Mouse (Mus musculus) testis, adult 2 months (tissue): ENCODE data around the gene Bnc1. TPM values are rescaled to one million over a fixed set of nuclear protein-coding genes. Genes with fewer than 3 reads are reported as not detected.

Source experiments
- H3K27ac ChIP-seq: fragments of 200-500 bp; 2 replicates; pipeline ENCODE4 v1.5.1; 2012; ENCODE audit warnings: low read depth, low read length; ENCODE audit not compliant: control insufficient read depth, insufficient read depth
- H3K27me3 ChIP-seq: fragments of 200-500 bp; 2 replicates; pipeline ENCODE4 v1.6.1; 2012; ENCODE audit warnings: mild to moderate bottlenecking, low read length, moderate library complexity; ENCODE audit not compliant: control insufficient read depth, insufficient read depth
- H3K36me3 ChIP-seq: fragments of 200-500 bp; 2 replicates; pipeline ENCODE4 v1.6.1; 2012; ENCODE audit warnings: mild to moderate bottlenecking, low read length; ENCODE audit not compliant: control insufficient read depth, insufficient read depth
- H3K4me1 ChIP-seq: fragments of 200-500 bp; 2 replicates; pipeline ENCODE4 v1.6.1; 2012; ENCODE audit warnings: low read length; ENCODE audit not compliant: control insufficient read depth, insufficient read depth
- H3K4me3 ChIP-seq: fragments of 200-500 bp; 2 replicates; pipeline ENCODE4 v1.5.1; 2012; ENCODE audit warnings: low read depth, mild to moderate bottlenecking, low read length, moderate library complexity, mixed read lengths; ENCODE audit not compliant: control insufficient read depth
- CTCF ChIP-seq: fragments of 200-500 bp; IDR thresholded peaks from 2 replicates; pipeline ENCODE4 v1.5.1; 2012; ENCODE audit warnings: low read depth, mild to moderate bottlenecking, inconsistent platforms, low read length, moderate library complexity; ENCODE audit not compliant: control insufficient read depth, insufficient read depth, insufficient replicate concordance
- POLR2A ChIP-seq: fragments of 200-500 bp; IDR thresholded peaks from 2 replicates; pipeline ENCODE4 v1.6.1; 2012; ENCODE audit warnings: low read depth, mild to moderate bottlenecking, inconsistent platforms, low read length, moderate library complexity; ENCODE audit not compliant: control insufficient read depth
- polyA plus RNA-seq: library from polyadenylated mRNA; depleted of rRNA; stranded (reverse); fragments of >200 nt; gene quantifications from 2 replicates; pipeline ENCODE4 v1.2.3, GENCODE M21; 2012

The Bnc1 gene
- polyA plus RNA-seq, 1 experiment = 1.2 TPM

DNA sequence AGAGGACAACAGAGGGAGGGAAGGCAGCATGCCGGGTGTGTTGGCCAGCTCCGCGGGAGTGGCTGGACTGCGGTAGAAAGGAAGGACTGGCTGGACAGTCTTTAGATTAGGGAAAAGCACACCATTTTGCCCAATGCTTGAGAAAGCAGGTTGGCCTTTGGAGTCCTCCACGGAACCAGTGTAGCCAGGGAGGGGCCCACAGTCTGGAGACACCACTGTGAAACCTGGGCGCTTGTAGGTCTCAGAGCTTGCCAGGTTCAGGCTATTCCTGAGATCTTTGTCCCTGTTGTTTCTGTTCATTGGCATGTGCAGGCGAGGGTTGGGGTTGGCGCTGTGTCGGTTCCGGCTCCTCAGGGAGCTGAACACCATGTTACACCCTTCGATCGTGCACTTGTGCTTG, 18.2 kb downstream of the Bnc1 start:
- no peaks in the 10 kb centered on the region for H3K36me3 ChIP-seq
- H3K4me3 ChIP-seq = no peak overlapping the region
- H3K4me1 ChIP-seq = no peaks in the 10 kb centered on the region
- no peak overlapping the region for H3K27ac ChIP-seq
- no peaks in the 10 kb centered on the region for H3K27me3 ChIP-seq
- TF ChIP-seq CTCF (no peak), POLR2A (no peak)

DNA sequence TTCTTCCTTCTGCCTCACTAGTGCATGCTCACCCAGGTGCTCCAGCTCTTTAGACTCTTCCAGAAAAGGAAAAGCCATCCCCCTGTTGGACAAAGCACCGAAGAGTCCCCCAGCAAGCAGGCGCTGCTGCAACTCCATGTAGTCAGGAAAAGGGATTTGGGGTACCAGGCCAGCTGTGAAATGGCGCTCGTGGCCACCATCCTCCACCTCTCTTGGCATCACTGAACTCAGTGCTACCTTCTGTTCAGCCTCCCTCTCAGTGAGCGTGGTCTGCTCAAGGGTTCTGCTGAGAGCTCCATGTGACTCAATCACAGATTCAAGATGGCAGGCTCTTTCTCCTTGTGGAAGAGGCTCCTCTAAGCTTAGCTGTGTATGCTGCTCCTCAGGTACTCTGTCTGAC, 18.8 kb downstream of the Bnc1 start:
- Histone ChIP-seq H3K27ac (no peak overlapping the region), H3K36me3 (no peaks in the 10 kb centered on the region), H3K4me1 (no peaks in the 10 kb centered on the region), H3K4me3 (no peak overlapping the region), H3K27me3 (no peaks in the 10 kb centered on the region)
- TF ChIP-seq POLR2A = no peak
- TF ChIP-seq CTCF = no peak

DNA sequence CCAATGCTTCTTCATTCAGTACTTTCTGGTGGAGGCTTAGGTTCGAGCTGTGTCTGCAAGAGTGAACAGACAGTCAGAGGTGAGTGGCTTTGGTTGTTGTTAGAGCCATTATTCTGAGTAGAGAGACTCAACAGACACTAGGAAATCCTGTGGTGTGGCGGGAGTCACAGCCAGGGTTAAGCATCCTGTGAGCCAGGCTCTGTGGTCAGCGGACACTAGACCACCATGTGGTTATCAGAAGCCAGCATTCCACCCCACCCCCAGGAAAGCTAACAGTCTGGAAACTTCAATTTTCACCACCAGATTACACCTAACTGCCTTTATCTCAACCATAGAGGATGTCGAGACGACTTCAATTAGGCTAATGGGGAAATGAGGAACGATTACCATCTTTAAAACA, 23.1 kb downstream of the Bnc1 start:
- Histone ChIP-seq H3K4me3 (no peak overlapping the region), H3K36me3 (no peaks in the 10 kb centered on the region), H3K27ac (no peak overlapping the region), H3K4me1 (no peaks in the 10 kb centered on the region), H3K27me3 (no peaks in the 10 kb centered on the region)
- TF ChIP-seq POLR2A = no peak
- no peak for TF ChIP-seq CTCF

DNA sequence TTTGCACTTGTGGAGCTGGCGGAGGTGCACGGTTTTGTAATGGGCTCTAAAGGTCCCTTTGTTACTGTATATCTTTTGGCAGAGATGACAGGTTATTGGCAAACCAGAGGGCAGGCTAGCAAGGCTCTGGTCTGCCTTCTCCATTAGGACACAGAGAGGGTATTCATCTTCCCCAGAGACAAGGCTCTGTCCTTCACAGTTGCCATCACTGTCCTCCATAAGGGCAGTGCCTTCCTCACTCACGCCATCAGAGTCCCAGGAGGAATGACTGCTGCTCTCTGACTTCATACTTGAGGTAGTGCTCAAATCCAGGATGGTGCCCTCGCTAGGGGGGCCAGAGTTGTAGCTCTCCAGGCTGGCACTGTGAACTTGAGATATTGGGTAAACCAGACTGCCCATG, 23.6 kb downstream of the Bnc1 start:
- no peak overlapping the region for H3K4me3 ChIP-seq
- H3K27me3 ChIP-seq = no peaks in the 10 kb centered on the region
- H3K36me3 ChIP-seq = no peaks in the 10 kb centered on the region
- TF ChIP-seq POLR2A = no peak
- TF ChIP-seq CTCF = no peak
- no peaks in the 10 kb centered on the region for H3K4me1 ChIP-seq
- H3K27ac ChIP-seq = no peak overlapping the region

DNA sequence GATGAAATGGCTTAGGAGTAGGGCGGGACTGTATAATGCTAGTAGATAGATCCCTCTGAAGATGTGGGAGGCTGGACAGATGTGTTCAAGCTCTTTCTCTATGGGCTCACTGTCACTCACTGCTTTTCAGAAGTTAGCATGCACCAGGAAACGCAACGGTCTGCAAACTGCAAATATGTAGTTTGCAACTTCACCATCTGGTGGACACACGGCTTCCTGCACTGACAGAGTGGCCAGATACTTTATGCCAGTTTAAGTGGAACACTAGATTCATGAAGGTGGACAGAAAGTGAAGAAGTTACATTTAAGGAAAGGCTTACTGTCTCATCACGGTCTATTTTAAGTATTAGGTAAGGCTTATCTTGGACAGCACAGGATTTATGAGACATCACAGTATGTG, 25.9 kb downstream of the Bnc1 start:
- H3K4me1 ChIP-seq = no peaks in the 10 kb centered on the region
- no peaks in the 10 kb centered on the region for H3K27me3 ChIP-seq
- H3K36me3 ChIP-seq = no peaks in the 10 kb centered on the region
- no peak overlapping the region for H3K4me3 ChIP-seq
- TF ChIP-seq POLR2A = no peak
- no peak for TF ChIP-seq CTCF
- H3K27ac ChIP-seq = no peak overlapping the region

DNA sequence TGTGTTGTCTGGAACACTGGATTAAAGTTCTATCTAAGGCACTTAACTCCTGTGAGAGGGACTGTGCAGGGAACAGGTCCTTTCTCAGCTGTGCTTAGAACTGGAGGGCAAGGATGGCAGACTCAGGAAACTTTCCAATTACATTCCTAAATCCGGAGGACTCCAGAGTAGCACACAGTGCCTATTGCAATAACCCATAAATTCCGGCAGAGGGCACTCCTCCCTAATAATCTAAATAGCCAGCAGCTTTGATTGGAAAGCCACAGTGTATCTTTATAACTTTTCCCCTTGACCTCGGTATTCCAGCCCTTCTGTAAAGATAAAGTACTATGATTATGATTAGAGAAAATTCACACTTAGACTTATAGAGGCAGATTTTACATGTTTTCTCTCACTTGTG, 32.4 kb downstream of the Bnc1 start:
- TF ChIP-seq CTCF (no peak), POLR2A (no peak)
- Histone ChIP-seq H3K36me3 (no peaks in the 10 kb centered on the region), H3K4me3 (no peak overlapping the region), H3K4me1 (no peaks in the 10 kb centered on the region), H3K27me3 (no peaks in the 10 kb centered on the region), H3K27ac (no peak overlapping the region)

DNA sequence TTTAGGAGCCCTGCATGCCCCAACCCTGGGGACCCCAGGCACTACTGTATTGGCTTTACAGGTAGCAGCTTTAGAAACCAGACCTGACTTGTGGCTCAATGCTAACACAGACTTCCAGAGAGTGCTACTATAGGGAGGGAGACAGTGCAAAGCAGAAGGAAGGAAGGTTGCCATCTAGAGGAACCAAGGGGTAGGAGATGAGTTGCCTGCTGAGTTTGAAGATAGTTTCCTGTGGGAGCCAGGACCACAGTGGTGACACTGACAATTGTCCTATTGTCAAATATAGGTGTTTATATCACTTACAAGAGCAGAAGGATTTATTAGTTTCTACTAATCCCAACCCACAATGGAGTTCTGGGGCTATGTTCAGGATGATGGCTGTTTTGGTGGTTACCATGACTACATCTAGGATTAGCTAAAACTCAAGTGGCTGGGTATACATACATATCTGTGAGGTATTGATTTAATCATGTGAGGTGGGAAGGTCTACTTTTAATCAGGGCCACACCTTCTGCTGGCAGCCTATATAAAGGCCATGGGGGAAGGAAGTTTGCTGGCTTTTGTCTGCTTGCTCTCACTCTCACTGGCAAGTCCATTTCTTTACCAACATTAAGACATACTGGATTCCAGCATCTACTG, 37.8 kb downstream of the Bnc1 start:
- Histone ChIP-seq H3K27ac (no peak overlapping the region), H3K27me3 (no peaks in the 10 kb centered on the region), H3K4me1 (no peaks in the 10 kb centered on the region), H3K4me3 (no peak overlapping the region), H3K36me3 (no peaks in the 10 kb centered on the region)
- TF ChIP-seq CTCF (no peak), POLR2A (no peak)

DNA sequence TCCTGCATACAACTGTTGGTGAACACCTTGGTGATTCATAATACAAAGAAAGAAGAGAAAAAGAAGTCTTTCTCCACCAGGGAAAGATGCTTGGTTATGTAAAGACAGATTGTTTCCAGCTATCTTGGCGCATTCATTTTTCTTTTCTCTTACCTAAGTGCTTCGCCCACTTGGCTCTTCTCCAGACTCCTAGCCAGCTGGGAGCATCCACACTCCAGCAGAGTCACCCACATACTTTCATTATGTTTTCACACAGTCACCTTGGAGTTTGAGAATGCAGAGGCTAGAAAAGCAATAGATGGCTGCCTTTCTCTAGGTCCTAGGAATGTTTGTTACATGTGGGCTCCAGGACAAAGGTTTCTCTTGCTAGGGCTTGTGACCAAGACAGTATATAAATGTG, 41.6 kb downstream of the Bnc1 start:
- no peak for TF ChIP-seq CTCF
- TF ChIP-seq POLR2A = no peak
- H3K4me1 ChIP-seq = no peaks in the 10 kb centered on the region
- no peaks in the 10 kb centered on the region for H3K36me3 ChIP-seq
- H3K4me3 ChIP-seq = no peak overlapping the region
- no peaks in the 10 kb centered on the region for H3K27me3 ChIP-seq
- no peak overlapping the region for H3K27ac ChIP-seq
